Mouse (Mus musculus) brain, adult 2 months (tissue): ENCODE measurements at regions not wholly inside any gene's neighbourhood (a gene's known extent, or its start where the extent isn't known, plus 50 kb on each side); places are given as distances from the start of the nearest gene placed in this dataset.
"Not testable (repeated sequence)": the region's sequence is repeated elsewhere in the genome, so short reads cannot be mapped to it uniquely, and the experiment has no call there.

Source experiments
- DNase-seq: peaks from one replicate; pipeline ENCODE4 v3.0.0; 2011; ENCODE audit warnings: low read depth, low spot score

GRCm38 (mm10) chr12:14250124-14250523 is 98.3 kb upstream of the Fam84a start:
- DNase-seq: no peak

- not testable (repeated sequence) for DNase-seq
Measured at GRCm38 (mm10) chr12:14242720-14243119, 90.9 kb upstream of the Fam84a start.

- DNase-seq: peak; percentile 65
Measured at GRCm38 (mm10) chr12:14237699-14238098, 85.8 kb upstream of the Fam84a start.

GRCm38 (mm10) chr12:14235351-14235750 is 83.5 kb upstream of the Fam84a start:
- DNase-seq: peak; percentile 60

- no peak for DNase-seq
Measured at GRCm38 (mm10) chr12:14212618-14213017, 60.8 kb upstream of the Fam84a start.

DNA sequence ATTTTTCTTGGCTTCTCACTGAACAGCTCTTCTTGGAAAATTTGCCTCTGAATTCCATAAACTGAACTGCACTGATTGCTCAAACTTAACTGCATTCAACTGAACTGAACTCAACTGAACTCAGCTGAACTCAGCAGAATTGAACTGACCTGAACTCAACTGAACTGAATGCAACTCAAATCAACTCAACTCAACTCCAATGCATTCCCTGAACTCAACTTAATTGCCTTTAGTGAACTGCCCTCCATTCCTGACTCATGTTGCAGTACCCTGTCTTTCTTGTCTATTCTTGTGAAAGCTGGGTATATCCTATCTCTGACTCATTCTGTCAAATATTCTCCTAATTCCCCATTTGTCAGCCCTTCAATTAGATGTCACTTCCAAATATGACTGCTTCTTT is 58.0 kb upstream of the Fam84a start:
- no peak for DNase-seq

DNA sequence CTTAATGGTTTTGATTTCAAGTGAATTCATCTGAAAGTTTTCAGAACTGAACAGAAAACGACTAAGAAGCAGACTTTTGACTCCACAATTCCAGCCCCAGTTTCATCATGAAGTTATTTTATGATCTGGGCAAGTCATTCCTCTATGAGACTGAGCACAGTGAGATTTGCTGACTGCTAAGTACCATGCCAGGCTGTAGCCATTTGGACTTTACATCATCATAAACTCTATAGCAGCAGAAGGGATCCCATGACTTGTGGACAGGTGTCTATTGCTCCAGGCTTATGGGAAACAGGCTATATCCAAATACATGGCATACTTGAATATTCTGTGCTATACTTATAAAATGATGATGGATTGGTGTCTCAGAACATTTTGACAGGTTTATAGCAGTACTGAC is 55.4 kb upstream of the Fam84a start:
- no peak for DNase-seq

GRCm38 (mm10) chr12:14204491-14204890 is 52.6 kb upstream of the Fam84a start:
- DNase-seq: no peak
